Mouse (Mus musculus) testis, adult 2 months (tissue): Measurements from ENCODE around the gene Gtf2i. TPM values are rescaled to one million over a fixed set of nuclear protein-coding genes. Genes with fewer than 3 reads are reported as not detected.
A peak's percentile ranks its signal among the peaks of the same experiment; 100 is the strongest.
"Not testable (repeated sequence)": the region's sequence is repeated elsewhere in the genome, so short reads cannot be mapped to it uniquely, and the experiment has no call there.

Experiments used
- H3K27ac ChIP-seq: fragments of 200-500 bp; 2 replicates; pipeline ENCODE4 v1.5.1; 2012; ENCODE audit warnings: low read depth, low read length; ENCODE audit not compliant: control insufficient read depth, insufficient read depth
- H3K27me3 ChIP-seq: fragments of 200-500 bp; 2 replicates; pipeline ENCODE4 v1.6.1; 2012; ENCODE audit warnings: mild to moderate bottlenecking, low read length, moderate library complexity; ENCODE audit not compliant: control insufficient read depth, insufficient read depth
- H3K36me3 ChIP-seq: fragments of 200-500 bp; 2 replicates; pipeline ENCODE4 v1.6.1; 2012; ENCODE audit warnings: mild to moderate bottlenecking, low read length; ENCODE audit not compliant: control insufficient read depth, insufficient read depth
- H3K4me1 ChIP-seq: fragments of 200-500 bp; 2 replicates; pipeline ENCODE4 v1.6.1; 2012; ENCODE audit warnings: low read length; ENCODE audit not compliant: control insufficient read depth, insufficient read depth
- H3K4me3 ChIP-seq: fragments of 200-500 bp; 2 replicates; pipeline ENCODE4 v1.5.1; 2012; ENCODE audit warnings: low read depth, mild to moderate bottlenecking, low read length, moderate library complexity, mixed read lengths; ENCODE audit not compliant: control insufficient read depth
- CTCF ChIP-seq: fragments of 200-500 bp; IDR thresholded peaks from 2 replicates; pipeline ENCODE4 v1.5.1; 2012; ENCODE audit warnings: low read depth, mild to moderate bottlenecking, inconsistent platforms, low read length, moderate library complexity; ENCODE audit not compliant: control insufficient read depth, insufficient read depth, insufficient replicate concordance
- POLR2A ChIP-seq: fragments of 200-500 bp; IDR thresholded peaks from 2 replicates; pipeline ENCODE4 v1.6.1; 2012; ENCODE audit warnings: low read depth, mild to moderate bottlenecking, inconsistent platforms, low read length, moderate library complexity; ENCODE audit not compliant: control insufficient read depth
- polyA plus RNA-seq: library from polyadenylated mRNA; depleted of rRNA; stranded (reverse); fragments of >200 nt; gene quantifications from 2 replicates; pipeline ENCODE4 v1.2.3, GENCODE M21; 2012

The Gtf2i gene
- polyA plus RNA-seq, 1 experiment: 79.9 TPM

DNA sequence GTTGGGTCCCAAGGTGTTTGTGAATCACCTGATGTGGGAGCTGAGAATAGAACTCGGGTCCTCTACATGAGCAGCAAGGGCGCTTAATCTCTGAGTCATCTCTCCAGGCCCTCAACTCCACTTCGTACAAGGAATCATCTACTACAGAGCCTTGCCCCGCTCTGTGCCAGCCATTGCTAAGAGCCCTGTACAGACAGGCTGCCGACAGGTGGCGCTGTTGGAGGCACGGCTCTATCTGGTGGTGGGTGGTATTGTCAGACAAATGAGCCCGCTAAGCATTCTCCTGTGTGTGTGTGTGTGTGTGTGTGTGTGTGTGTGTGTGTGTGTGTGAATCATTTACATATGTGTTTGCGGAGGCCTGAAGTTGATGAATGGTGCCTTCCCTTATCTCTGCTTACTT lies 30.9 kb upstream of the Gtf2i start:
- no peaks in the 10 kb centered on the region for H3K27me3 ChIP-seq
- TF ChIP-seq POLR2A (no peak), CTCF (peak; percentile 72; the same call in 1 of the 2 replicates)
- no peaks in the 10 kb centered on the region for H3K36me3 ChIP-seq
- H3K4me1 ChIP-seq: peaks cover 3% of the 10 kb centered on the region
- H3K27ac ChIP-seq: no peak overlapping the region
- no peak overlapping the region for H3K4me3 ChIP-seq

DNA sequence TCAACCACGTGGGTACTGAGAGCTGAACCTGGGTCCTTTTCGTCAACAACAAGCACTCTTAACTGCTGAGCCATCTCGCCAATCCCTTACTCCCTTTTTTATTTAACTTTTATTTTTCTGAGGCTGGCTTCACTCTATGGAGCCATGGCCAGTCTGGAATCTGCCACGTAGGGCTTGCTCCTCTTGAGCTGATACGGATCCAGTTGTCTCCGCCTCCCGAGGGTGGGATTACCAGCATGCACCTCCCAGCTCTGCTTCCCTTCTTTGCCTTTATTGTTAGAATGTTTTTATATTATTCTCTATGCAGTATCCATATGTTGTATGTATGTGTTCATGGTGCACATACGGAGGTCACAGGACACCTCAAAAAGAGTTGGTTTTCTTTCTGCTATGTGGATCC lies 29.5 kb upstream of the Gtf2i start:
- TF ChIP-seq POLR2A (no peak), CTCF (no peak)
- H3K4me1 ChIP-seq: peaks cover 2% of the 10 kb centered on the region; the same call in 1 of the 2 replicates
- H3K27me3 ChIP-seq: no peaks in the 10 kb centered on the region
- H3K27ac ChIP-seq: no peak overlapping the region
- H3K36me3 ChIP-seq: no peaks in the 10 kb centered on the region
- H3K4me3 ChIP-seq: no peak overlapping the region

DNA sequence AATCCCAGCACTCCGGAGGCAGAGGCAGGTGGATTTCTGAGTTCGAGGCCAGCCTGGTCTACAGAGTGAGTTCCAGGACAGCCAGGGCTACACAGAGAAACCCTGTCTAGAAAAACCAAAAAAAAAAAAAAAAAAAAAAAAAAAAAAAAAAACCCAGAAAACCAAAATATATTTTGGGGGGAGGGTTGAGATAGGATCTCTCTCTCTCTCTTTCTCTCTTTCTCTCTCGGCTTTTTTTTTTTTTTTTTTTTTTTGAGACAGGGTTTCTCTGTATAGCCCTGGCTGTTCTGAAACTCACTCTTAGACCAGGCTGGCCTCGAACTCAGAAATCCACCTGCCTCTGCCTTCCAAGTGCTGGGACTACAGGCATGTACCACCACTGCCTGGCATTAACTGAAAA lies 29.0 kb upstream of the Gtf2i start:
- not testable (repeated sequence) for H3K27me3 ChIP-seq, H3K27ac ChIP-seq, H3K4me1 ChIP-seq, H3K36me3 ChIP-seq, H3K4me3 ChIP-seq

GRCm38 (mm10) chr5:134342503-134343205 lies 28.1 kb upstream of the Gtf2i start:
- Histone ChIP-seq H3K36me3 (no peaks in the 10 kb centered on the region), H3K27me3 (no peaks in the 10 kb centered on the region), H3K4me1 (peaks cover 2% of the 10 kb centered on the region; the same call in 1 of the 2 replicates), H3K4me3 (peak overlapping the region; percentile 3), H3K27ac (no peak overlapping the region)
- TF ChIP-seq POLR2A (no peak), CTCF (no peak)

- no peak overlapping the region for H3K4me3 ChIP-seq
- H3K27me3 ChIP-seq: no peaks in the 10 kb centered on the region
- H3K27ac ChIP-seq: no peak overlapping the region
- H3K36me3 ChIP-seq: no peaks in the 10 kb centered on the region
- TF ChIP-seq CTCF: no peak
- no peak for TF ChIP-seq POLR2A
- H3K4me1 ChIP-seq: peaks cover 2% of the 10 kb centered on the region; the same call in 1 of the 2 replicates
Measured at GRCm38 (mm10) chr5:134341721-134342120, 27.2 kb upstream of the Gtf2i start.

DNA sequence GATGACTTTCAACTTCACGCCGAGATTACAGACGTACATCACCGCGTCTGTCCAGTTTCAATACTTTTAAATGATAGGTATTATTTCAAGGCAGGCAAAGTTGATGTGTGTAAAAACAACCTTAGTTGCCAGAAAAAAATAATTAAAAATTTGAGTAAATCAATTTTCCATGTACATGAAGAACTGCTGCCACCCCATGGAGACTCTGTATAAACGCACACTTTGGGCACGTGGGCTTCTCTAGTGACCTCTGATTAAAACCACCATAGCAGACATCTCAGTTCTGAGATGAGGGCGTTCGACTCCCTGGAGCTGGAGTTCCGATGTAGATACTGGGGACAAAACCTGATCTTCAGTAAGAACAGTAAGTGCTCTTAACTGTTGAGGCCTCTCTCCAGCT lies 26.8 kb upstream of the Gtf2i start:
- Histone ChIP-seq H3K27ac (no peak overlapping the region), H3K4me3 (no peak overlapping the region), H3K4me1 (peaks cover 2% of the 10 kb centered on the region; the same call in 1 of the 2 replicates), H3K27me3 (no peaks in the 10 kb centered on the region), H3K36me3 (no peaks in the 10 kb centered on the region)
- TF ChIP-seq CTCF (no peak), POLR2A (no peak)

DNA sequence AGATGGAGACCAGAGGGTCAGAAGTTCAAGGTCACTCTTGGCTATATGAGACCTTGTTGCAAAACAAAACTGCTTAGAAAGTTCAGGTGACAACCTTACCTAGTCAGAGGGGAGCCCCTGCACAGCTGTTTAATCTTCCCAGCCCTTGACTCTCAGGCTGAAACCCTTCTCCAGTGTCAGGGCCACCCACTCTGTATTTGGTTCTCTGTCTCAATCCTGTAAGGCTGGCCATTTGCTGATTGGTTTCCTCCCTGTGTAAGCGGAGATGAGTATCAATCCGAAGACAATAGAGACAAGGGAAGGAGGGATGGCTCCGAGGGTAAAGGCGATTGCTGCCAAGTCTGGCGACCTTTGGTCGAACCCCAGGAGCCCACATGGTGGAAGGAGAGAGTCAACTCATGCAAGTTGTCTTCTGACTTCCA lies 25.6 kb upstream of the Gtf2i start:
- H3K36me3 ChIP-seq: no peaks in the 10 kb centered on the region
- TF ChIP-seq CTCF (no peak), POLR2A (no peak)
- no peak overlapping the region for H3K27ac ChIP-seq
- H3K27me3 ChIP-seq: no peaks in the 10 kb centered on the region
- H3K4me1 ChIP-seq: peaks cover 2% of the 10 kb centered on the region; the same call in 1 of the 2 replicates
- H3K4me3 ChIP-seq: no peak overlapping the region

DNA sequence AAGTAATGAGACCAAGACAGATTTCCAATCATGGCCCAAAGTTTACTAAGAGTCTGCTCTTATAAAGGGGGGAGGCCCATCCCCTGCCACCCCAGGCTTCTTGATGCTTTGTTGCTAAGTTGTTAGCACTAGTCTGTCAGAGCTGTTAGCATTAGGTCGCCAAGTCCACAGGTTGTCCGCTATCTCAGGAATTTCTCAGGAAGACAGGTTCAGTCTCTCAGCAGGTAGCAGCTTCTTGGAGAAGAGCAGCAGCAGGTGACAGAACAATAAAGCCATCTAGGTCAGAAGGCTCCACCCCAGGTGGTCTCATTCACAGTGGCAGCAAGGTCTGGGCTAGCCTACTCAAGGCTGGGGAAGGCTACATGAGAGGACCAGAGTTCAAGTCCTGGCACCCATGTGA lies 22.5 kb upstream of the Gtf2i start:
- not testable (repeated sequence) for H3K4me3 ChIP-seq, H3K27ac ChIP-seq, H3K4me1 ChIP-seq, H3K36me3 ChIP-seq, H3K27me3 ChIP-seq
